Mouse (Mus musculus) heart, embryonic 14.5 days (tissue): ENCODE data around the gene Gm3667. TPM values are rescaled to one million over a fixed set of nuclear protein-coding genes. Genes with fewer than 3 reads are reported as not detected.
"Not testable (repeated sequence)": the region's sequence is repeated elsewhere in the genome, so short reads cannot be mapped to it uniquely, and the experiment has no call there.

Source experiments
- ATAC-seq: fragments of 200-750 bp; cut with Nextera tagmentation; 2 replicates; pipeline ENCODE4 v1.8.0; 2017; ENCODE audit warnings: low read depth, moderate TSS enrichment; ENCODE audit not compliant: insufficient number of reproducible peaks, insufficient read depth, low FRiP score
- H3K27ac ChIP-seq, 2 experiments: fragments of 200-500 bp in 1 of 2; fragments of 300-500 bp in 1 of 2; sonication (generic) in 1 of 2; replicated peaks in 1 of 2; 2 replicates each; pipeline ENCODE4 v1.5.1; 2012 to 2014; ENCODE audit warnings: low read depth in 2 of 2, low read length in 2 of 2, control low read depth in 1 of 2, mild to moderate bottlenecking in 1 of 2, mixed read lengths in 1 of 2; ENCODE audit not compliant: control insufficient read depth in 1 of 2, insufficient read depth in 1 of 2
- H3K27me3 ChIP-seq: fragments of 300-500 bp; sonication (generic); 2 replicates; pipeline ENCODE4 v1.6.1; 2014; ENCODE audit warnings: mild to moderate bottlenecking, low read length, control low read depth; ENCODE audit not compliant: control insufficient read depth, insufficient read depth
- H3K36me3 ChIP-seq: fragments of 300-500 bp; sonication (generic); 2 replicates; pipeline ENCODE4 v1.6.1; 2014; ENCODE audit warnings: mild to moderate bottlenecking, control low read depth, low read length, mixed read lengths; ENCODE audit not compliant: control insufficient read depth, insufficient read depth
- H3K4me1 ChIP-seq, 2 experiments: fragments of 200-500 bp in 1 of 2; fragments of 300-500 bp in 1 of 2; sonication (generic) in 1 of 2; 2 replicates each; pipeline ENCODE4 v1.6.1; 2012 to 2014; ENCODE audit warnings: low read length in 2 of 2, control low read depth in 1 of 2, mixed read lengths in 1 of 2; ENCODE audit not compliant: control insufficient read depth in 2 of 2, insufficient read depth in 2 of 2
- H3K4me2 ChIP-seq: fragments of 300-500 bp; sonication (generic); 2 replicates; pipeline ENCODE4 v1.6.1; 2014; ENCODE audit warnings: mild to moderate bottlenecking, low read length
- H3K4me3 ChIP-seq, 2 experiments: fragments of 200-500 bp in 1 of 2; fragments of 300-500 bp in 1 of 2; sonication (generic) in 1 of 2; 2 replicates each; pipeline ENCODE4 v1.5.1; 2012 to 2014; ENCODE audit warnings: low read length in 2 of 2, mild to moderate bottlenecking in 2 of 2, control low read depth in 1 of 2, low read depth in 1 of 2, moderate library complexity in 1 of 2; ENCODE audit not compliant: control insufficient read depth in 1 of 2, insufficient read depth in 1 of 2
- H3K9ac ChIP-seq: fragments of 300-500 bp; sonication (generic); 2 replicates; pipeline ENCODE4 v1.6.1; 2014; ENCODE audit warnings: mild to moderate bottlenecking, low read length
- H3K9me3 ChIP-seq: fragments of 300-500 bp; sonication (generic); 2 replicates; pipeline ENCODE4 v1.6.1; 2016; ENCODE audit warnings: low read length, control low read depth; ENCODE audit not compliant: control insufficient read depth
- WGBS: fragments of 180-500 bp; shearing (Covaris S2); extraction: QIAGEN DNeasy Blood & Tissue Kit; methylation state at CpG from one replicate; pipeline ENCODE4 v1.1.7; 2014; 5-methylcytosine and 5-hydroxymethylcytosine counted together
- polyA plus RNA-seq: library from polyadenylated mRNA; unstranded; fragments of >200 nt; fragmentation: Nextera tagmentation; extraction: Ambion mirVana; gene quantifications from 2 replicates; pipeline ENCODE4 v1.2.1, GENCODE M21; 2014

Gm3667 gene
- polyA plus RNA-seq: 0.75 and 1.9 TPM in 2 replicates

- H3K27me3 ChIP-seq, H3K9ac ChIP-seq, H3K27ac ChIP-seq, H3K36me3 ChIP-seq, ATAC-seq, H3K4me1 ChIP-seq, H3K9me3 ChIP-seq: not testable (repeated sequence)
- 0% methylated on average over 3 of the region's 43 CpGs for WGBS
- peak within 1 kb of the TSS; percentile 34 to 37 for H3K4me3 ChIP-seq
- H3K4me2 ChIP-seq: peak within 1 kb of the TSS; percentile 64
Observed at GRCm38 (mm10) chr14:6889521-6890012, at the start of gene Gm3667. Gene Gm3667, minus strand, starts transcription at chr14:6889962.

DNA sequence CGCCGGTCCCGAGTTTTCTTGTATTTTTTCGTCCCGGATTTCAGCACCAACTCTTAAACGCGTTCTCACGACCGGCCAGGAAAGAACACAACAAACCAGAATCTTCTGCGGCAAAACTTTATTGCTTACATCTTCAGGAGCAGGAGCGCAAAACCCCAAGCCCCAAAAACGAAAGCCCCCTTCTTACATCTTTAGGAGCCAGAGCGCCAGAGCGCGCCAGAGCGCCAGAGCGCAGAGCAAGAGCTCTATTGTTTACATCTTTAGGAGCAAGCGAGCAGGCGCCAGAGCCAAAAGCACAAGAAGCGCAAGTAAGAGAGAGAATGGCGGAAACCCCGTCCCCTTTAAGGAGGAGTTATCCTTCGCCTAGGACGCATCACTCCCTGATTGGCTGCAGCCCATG lies 10.1 kb upstream of the Gm3667 start:
- H3K27me3 ChIP-seq, H3K4me1 ChIP-seq, H3K4me2 ChIP-seq, ATAC-seq, H3K9me3 ChIP-seq, H3K4me3 ChIP-seq, H3K36me3 ChIP-seq, H3K27ac ChIP-seq, H3K9ac ChIP-seq: not testable (repeated sequence)
- 90% methylated on average over 15 of the region's 24 CpGs for WGBS

GRCm38 (mm10) chr14:6888811-6889210 lies 951 bp downstream of the Gm3667 start:
- not testable (repeated sequence) for H3K27ac ChIP-seq, H3K9me3 ChIP-seq, H3K4me1 ChIP-seq, ATAC-seq, H3K36me3 ChIP-seq, H3K27me3 ChIP-seq, H3K9ac ChIP-seq, H3K4me3 ChIP-seq
- WGBS: 33% methylated on average over 2 of the region's 5 CpGs
- H3K4me2 ChIP-seq: peak overlapping the region; percentile 64

DNA sequence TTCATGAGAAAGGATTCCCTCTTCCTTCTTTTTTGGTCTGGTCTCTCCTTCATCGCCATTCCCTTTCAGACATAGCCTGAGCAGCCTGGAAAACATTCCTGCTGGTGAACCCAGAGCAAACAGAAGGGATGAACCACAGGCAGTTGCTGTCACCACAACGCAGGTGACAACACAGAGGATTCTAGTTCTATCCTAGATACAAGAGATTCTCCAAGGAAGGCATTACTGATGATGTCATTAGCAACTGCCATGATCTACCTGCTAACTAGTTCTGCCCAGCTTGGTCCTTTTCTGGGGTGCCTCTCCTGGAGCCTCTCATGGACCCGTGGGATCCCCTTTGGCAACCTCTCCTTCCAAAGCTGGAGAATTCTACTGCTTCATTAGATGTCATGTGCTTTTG lies 49.6 kb downstream of the Gm3667 start, which contains the start of gene Gm3642:
TSS of gene Gm3642 (minus strand) at position 101 of the 400 bp plus-strand sequence.
- not testable (repeated sequence) for H3K36me3 ChIP-seq, ATAC-seq, H3K27me3 ChIP-seq, H3K4me3 ChIP-seq, H3K9me3 ChIP-seq, H3K9ac ChIP-seq, H3K4me1 ChIP-seq, H3K27ac ChIP-seq, H3K4me2 ChIP-seq
- WGBS: no CpG with 5 or more reads among the region's 3 CpGs

DNA sequence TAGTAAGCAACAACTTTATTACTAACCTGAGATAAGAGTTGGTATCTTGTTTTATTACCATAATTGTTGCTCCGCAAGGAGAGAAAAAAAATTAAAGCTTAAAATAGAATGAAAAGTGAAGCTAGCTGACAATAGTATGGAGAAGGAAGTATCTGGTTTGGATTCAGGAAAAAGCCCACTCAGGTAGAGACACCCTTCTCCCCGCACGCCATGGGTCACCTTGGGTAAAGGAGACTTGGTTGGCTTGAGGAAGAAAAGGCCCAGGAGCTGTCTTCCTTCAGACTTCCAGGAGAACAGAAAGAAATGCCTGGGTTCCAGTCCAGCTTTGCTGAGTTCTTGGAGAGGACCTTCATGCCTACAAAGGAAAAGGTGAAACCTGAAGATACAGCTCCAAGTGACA lies 66.5 kb downstream of the Gm3667 start:
- WGBS: 76% methylated on average over 3 of the region's 3 CpGs
- H3K4me2 ChIP-seq, H3K4me1 ChIP-seq, H3K9ac ChIP-seq, H3K9me3 ChIP-seq, H3K4me3 ChIP-seq, H3K27ac ChIP-seq, H3K36me3 ChIP-seq, H3K27me3 ChIP-seq, ATAC-seq: not testable (repeated sequence)

Other genes starting within 250 kb of the Gm3667 start
- not detected in 2 replicates for gene Gm10251, start 205.8 kb downstream of the Gm3667 start, polyA plus RNA-seq
- gene Gm8050, start 169.7 kb downstream of the Gm3667 start, polyA plus RNA-seq: not detected in 2 replicates
- 8.3 and 13.3 TPM in 2 replicates for gene Gm3636, start 147.6 kb downstream of the Gm3667 start, polyA plus RNA-seq
- gene Gm8362, start 115.6 kb downstream of the Gm3667 start, polyA plus RNA-seq: not detected in 2 replicates
- gene Gm3642, start 49.7 kb downstream of the Gm3667 start, polyA plus RNA-seq: not detected in 2 replicates
- gene Gm6356, start 83.9 kb upstream of the Gm3667 start, polyA plus RNA-seq: not detected in 2 replicates
- gene Gm10406, start 137.5 kb upstream of the Gm3667 start, polyA plus RNA-seq: 0.20 and 0.28 TPM in 2 replicates
- not detected in 2 replicates for gene Gm3685, start 155.0 kb upstream of the Gm3667 start, polyA plus RNA-seq
- gene Gm3696, start 210.7 kb upstream of the Gm3667 start, polyA plus RNA-seq: 1.6 and 1.8 TPM in 2 replicates
- not detected in 2 replicates for gene Gm6676, start 235.4 kb upstream of the Gm3667 start, polyA plus RNA-seq